Mouse (Mus musculus): ENCODE data around the gene Lepr.

GRCm38 (mm10) chr4:101674790-101675189 lies 42.4 kb upstream of the Lepr start:
- no peak for TF ChIP-seq CTCF (IDR thresholded peaks at IDR 0.05; ENCODE audit: extremely low read depth, insufficient read depth, low read length)
- no peak for TF ChIP-seq POLR2A (IDR thresholded peaks at IDR 0.05; ENCODE audit: extremely low read depth, insufficient read depth, low read length)

Measured in cortical plate, adult 2 months (tissue).